Mouse (Mus musculus) cerebellum, adult 9-11 months (tissue): ENCODE results near the gene Tsen15.

Experiments used
- DNase-seq: peaks from one replicate; pipeline ENCODE4 v3.0.0; 2022

Gene Tsen15

GRCm38 (mm10) chr1:152384589-152384988, 1.9 kb downstream of the Tsen15 start:
- no peak for DNase-seq

GRCm38 (mm10) chr1:152378311-152378710, 8.2 kb downstream of the Tsen15 start:
- no peak for DNase-seq

- DNase-seq, result peak; percentile 71
Observed at GRCm38 (mm10) chr1:152369139-152369538, 17.3 kb downstream of the Tsen15 start.

GRCm38 (mm10) chr1:152368311-152369088, 18.0 kb downstream of the Tsen15 start:
- peak; percentile 46 for DNase-seq

- DNase-seq, result no peak
Observed at GRCm38 (mm10) chr1:152356721-152357120, 29.8 kb downstream of the Tsen15 start.

GRCm38 (mm10) chr1:152347946-152348345, 38.5 kb downstream of the Tsen15 start:
- DNase-seq, result peak; percentile 92

- DNase-seq, result no peak
Observed at GRCm38 (mm10) chr1:152324024-152324423, 62.5 kb downstream of the Tsen15 start.
